ENCODE assay signal across 8 mouse cellular contexts in the genomic region with DNA sequence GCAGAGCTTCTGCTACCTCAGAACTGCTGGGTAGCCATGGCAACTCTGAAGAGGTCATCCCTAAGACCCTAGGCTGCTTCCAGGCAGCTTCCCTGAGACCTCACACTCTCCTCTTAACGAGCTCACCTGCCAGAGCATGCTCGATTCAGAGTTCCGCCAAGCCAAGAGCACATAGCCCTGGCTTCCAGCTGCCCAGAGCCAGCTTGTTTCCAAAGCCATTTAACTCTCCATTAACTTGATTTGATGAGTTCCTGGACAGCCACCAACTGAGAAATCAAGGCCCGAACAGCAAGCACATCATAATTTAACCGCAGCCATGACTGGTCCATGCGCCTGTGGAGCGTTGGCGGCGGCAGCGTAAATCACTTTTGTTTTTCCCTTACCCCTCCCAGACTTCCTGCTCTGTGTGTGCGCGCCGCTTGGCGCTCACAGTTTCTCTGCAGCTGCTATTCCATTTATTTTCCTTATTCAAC. TPM values are rescaled to one million over a fixed set of nuclear protein-coding genes. Genes with fewer than 3 reads are reported as not detected.
DNase-seq lines count a peak whose midpoint lies in the region; ATAC-seq and TF ChIP-seq lines count a peak whose summit lies in the region.

No protein-coding gene starts in this region.

- DNase-seq in adrenal gland, adult 8-10 months, result peak; percentile 20
- peak; percentile 62 for DNase-seq in cerebellum, adult 9-10 months
- peak; percentile 39 for DNase-seq in gastrocnemius, postnatal 14 days
- DNase-seq in kidney, postnatal 10 days, result peak; percentile 62
- peak; percentile 53 to 63 for DNase-seq in right cerebral cortex, postnatal 10 days (ENCODE audit: low spot score in 2 of 2)
- no peak for DNase-seq in urinary bladder, postnatal 36 days (ENCODE audit: low spot score in 2 of 2)
- no peak for DNase-seq in heart, adult 2 months

- no peaks in the 10 kb centered on the region for H3K27me3 ChIP-seq in lung, embryonic 15.5 days
- H3K27me3 ChIP-seq in heart, adult 2 months (ENCODE audit: control insufficient read depth, insufficient read depth, low read length), result no peaks in the 10 kb centered on the region

- no peak overlapping the region for H3K27ac ChIP-seq in lung, embryonic 15.5 days
- no peak overlapping the region for H3K27ac ChIP-seq in heart, adult 2 months

- H3K4me1 ChIP-seq in lung, embryonic 15.5 days, result peaks cover 44% of the 10 kb centered on the region
- no peaks in the 10 kb centered on the region for H3K4me1 ChIP-seq in heart, adult 2 months (ENCODE audit: control insufficient read depth, insufficient read depth, low read length)

- H3K36me3 ChIP-seq in lung, embryonic 15.5 days, result no peaks in the 10 kb centered on the region
- no peaks in the 10 kb centered on the region for H3K36me3 ChIP-seq in heart, adult 2 months (ENCODE audit: control insufficient read depth, insufficient read depth, low read length)

- intact Hi-C loops in gastrocnemius, postnatal 14 days (cut with DNase I; ENCODE audit: low total_unique reads), result no loop called here
- intact Hi-C loops in heart, adult 2 months (cut with DNase I), result no loop called here

- peak; percentile 68; the same call in 1 of the 2 replicates for ATAC-seq in lung, embryonic 15.5 days (ENCODE audit: borderline replicate concordance, extremely low read depth, low FRiP score, low TSS enrichment)

- WGBS in lung, embryonic 15.5 days, result 13% methylated on average over 14 of the region's 14 CpGs
- 79% methylated on average over 14 of the region's 14 CpGs for WGBS in heart, adult 2 months

- peak overlapping the region; percentile 41 for H3K4me2 ChIP-seq in lung, embryonic 15.5 days

- TF ChIP-seq EP300 in heart, adult 2 months (IDR thresholded peaks at IDR 0.05; ENCODE audit: insufficient read depth, low read depth, low read length), result no peak

- no peaks in the 10 kb centered on the region for H3K79me2 ChIP-seq in heart, adult 2 months (replicated peaks; ENCODE audit: control insufficient read depth, insufficient read depth, low read length)

- H3K9me3 ChIP-seq in lung, embryonic 15.5 days, result no peaks in the 10 kb centered on the region

- no peak overlapping the region for H3K9ac ChIP-seq in lung, embryonic 15.5 days
- no peak overlapping the region for H3K9ac ChIP-seq in heart, adult 2 months (ENCODE audit: low read depth, low read length)

- peak overlapping the region; percentile 16 for H3K4me3 ChIP-seq in lung, embryonic 15.5 days
- H3K4me3 ChIP-seq in heart, adult 2 months, result no peak overlapping the region

- TF ChIP-seq CTCF in heart, adult 2 months (IDR thresholded peaks at IDR 0.05), result no peak

- TF ChIP-seq POLR2A in heart, adult 2 months (IDR thresholded peaks at IDR 0.05; ENCODE audit: insufficient read depth, low read depth, low read length), result no peak

RNA-seq across cellular contexts. Expression of gene Mtcl1, which starts 32.7 kb away (rescaled TPM):
- total RNA-seq in adrenal gland, adult 8-10 months (2022), result 10 to 100 TPM in 2 of 4 experiments, 1 to 10 TPM in 2; 8.2 to 17.0 (median 11.1) TPM
- total RNA-seq in gastrocnemius, postnatal 14 days (2021), result 1 to 10 TPM; 7.6 to 9.2 TPM
- polyA plus RNA-seq in lung, embryonic 15.5 days (2015; fragmentation: Nextera tagmentation; extraction: Ambion mirVana), result 7.9 and 10.4 TPM in 2 replicates
- 1 to 10 TPM; 5.9 to 6.8 TPM for total RNA-seq in heart, adult 2 months (2021)
- 1.5 TPM in 2 replicates for polyA plus RNA-seq in heart, adult 2 months (2012; rRNA removed)

Comparison
In these comparisons a context has a peak if more than half of its experiments do, and no peak if none do; other contexts are left out.
1. DNase-seq: peak in adrenal gland, adult 8-10 months (single experiment), cerebellum, adult 9-10 months (single experiment), gastrocnemius, postnatal 14 days (single experiment), kidney, postnatal 10 days (single experiment) and right cerebral cortex, postnatal 10 days (2 of 2); none in urinary bladder, postnatal 36 days (0 of 2) and heart, adult 2 months (0 of 2).